Mouse (Mus musculus): ENCODE results near the gene Gse1. TPM values are rescaled to one million over a fixed set of nuclear protein-coding genes. Genes with fewer than 3 reads are reported as not detected.

Gse1 gene
- total RNA-seq, 2 experiments from 2014 or later = 8.4 to 32.7 TPM

DNA sequence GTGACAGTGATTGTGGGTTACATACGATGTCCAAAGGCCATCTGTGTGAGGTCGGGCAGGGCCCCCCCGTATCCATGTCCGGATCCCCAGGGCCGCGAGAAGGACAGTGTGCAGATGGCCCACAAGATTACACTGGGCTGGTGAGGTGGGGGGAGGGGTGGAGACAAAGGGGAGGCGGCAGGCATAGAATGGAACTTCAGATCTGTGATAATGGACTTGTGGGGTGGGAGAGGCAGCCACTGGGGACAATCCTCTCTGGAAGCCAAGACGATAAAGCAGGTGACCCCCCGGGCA, 107.8 kb downstream of the Gse1 start:
- ATAC-seq (replicated peaks; ENCODE audit: poor library complexity, severe bottlenecking) = no peak

- no peak for ATAC-seq (replicated peaks; ENCODE audit: poor library complexity, severe bottlenecking)
These were observed 108.8 kb downstream of the Gse1 start for GRCm38 (mm10) chr8:120336909-120337555.

DNA sequence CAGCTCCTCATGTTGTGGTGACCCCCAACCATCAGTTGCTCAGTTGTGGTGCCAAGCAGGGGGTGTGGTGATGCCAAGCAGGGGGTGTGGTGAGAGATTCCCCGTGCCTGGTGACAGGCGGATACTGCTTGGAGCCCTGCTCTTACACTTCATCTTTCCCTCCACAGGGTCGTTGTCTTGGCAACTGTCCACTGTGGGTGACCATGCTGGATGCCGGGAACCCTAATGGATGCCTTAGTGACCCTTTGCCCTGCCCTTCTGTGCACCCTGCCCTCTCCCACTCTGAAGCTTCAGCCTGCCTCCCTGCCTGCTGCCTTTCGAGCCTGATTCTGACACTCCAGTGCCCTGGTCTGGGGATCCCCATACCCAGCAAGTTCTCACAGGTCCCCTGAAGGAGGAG, 109.4 kb downstream of the Gse1 start:
- no peak for ATAC-seq (replicated peaks; ENCODE audit: poor library complexity, severe bottlenecking)

GRCm38 (mm10) chr8:120338678-120339077, 110.4 kb downstream of the Gse1 start:
- no peak for ATAC-seq (replicated peaks; ENCODE audit: poor library complexity, severe bottlenecking)

DNA sequence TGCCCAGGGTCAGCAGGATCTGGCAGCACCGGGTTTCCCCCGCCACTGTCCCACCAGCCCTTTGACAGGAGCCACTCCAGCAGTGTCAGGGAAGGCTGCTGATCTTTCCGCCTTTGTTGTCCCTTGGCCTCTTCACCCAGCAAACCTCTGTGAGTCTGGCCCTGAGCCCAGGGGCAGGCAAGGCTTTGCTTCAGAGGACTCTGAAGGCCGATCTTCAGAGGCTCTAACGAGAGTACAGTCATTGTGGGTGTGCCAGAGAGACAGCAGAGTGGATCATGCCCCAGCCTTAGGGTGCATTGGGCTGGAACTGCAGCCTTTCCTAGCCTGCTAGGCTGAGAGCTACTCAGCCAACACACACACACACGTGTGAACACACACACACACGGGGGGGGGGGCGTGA, 111.5 kb downstream of the Gse1 start:
- ATAC-seq (replicated peaks; ENCODE audit: poor library complexity, severe bottlenecking) = no peak

DNA sequence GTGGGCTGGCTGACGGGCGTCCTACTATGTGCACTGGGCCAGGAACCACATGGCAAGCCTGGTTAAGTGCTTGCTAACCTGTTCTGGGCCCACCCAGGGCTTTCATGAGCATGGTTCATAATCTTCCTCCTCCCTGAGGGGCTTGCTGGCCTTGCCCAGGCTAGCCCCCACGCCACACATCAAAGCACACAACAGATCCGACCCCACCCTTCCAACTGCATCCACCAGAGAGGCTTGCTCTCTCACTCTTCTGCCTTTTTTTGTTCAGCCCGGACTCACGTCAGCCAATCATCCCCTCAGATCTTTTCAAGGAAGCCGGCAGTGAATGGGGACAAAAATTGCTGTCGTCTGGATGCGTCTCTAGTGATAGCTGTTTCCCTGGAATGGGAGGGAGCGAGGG, 112.9 kb downstream of the Gse1 start:
- no peak for ATAC-seq (replicated peaks; ENCODE audit: poor library complexity, severe bottlenecking)

- no peak; the same call in 1 of the 2 replicates for ATAC-seq (replicated peaks; ENCODE audit: poor library complexity, severe bottlenecking)
These were observed 114.7 kb downstream of the Gse1 start for GRCm38 (mm10) chr8:120342847-120343548.

- ATAC-seq (replicated peaks; ENCODE audit: poor library complexity, severe bottlenecking) = no peak
These were observed 115.3 kb downstream of the Gse1 start for GRCm38 (mm10) chr8:120343582-120343981.

DNA sequence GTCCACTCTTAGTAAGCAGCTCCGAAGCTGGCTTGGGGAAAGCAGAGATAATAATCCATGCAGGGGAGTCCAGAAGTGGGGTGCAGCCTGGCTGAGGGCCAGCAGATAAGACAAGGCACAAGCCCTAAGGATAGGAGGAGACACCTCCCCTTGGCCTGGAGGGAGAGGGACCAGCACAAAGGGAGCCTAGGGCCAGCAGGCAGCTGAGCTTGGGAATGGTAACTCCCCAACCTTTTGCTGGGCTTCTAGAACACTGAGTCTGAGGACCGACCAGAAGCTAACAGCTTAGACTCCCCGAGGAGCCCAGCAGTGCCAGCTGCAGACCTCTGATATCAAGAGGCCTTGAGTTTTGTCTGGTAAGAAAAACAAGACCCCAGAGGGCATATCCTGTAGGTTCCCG, 115.9 kb downstream of the Gse1 start:
- no peak for ATAC-seq (replicated peaks; ENCODE audit: poor library complexity, severe bottlenecking)

- 0 out of 2 replicates have a peak, but pooled peaks have one; percentile 8 for ATAC-seq (replicated peaks; ENCODE audit: poor library complexity, severe bottlenecking)
These were observed 116.3 kb downstream of the Gse1 start for GRCm38 (mm10) chr8:120344583-120344982.

DNA sequence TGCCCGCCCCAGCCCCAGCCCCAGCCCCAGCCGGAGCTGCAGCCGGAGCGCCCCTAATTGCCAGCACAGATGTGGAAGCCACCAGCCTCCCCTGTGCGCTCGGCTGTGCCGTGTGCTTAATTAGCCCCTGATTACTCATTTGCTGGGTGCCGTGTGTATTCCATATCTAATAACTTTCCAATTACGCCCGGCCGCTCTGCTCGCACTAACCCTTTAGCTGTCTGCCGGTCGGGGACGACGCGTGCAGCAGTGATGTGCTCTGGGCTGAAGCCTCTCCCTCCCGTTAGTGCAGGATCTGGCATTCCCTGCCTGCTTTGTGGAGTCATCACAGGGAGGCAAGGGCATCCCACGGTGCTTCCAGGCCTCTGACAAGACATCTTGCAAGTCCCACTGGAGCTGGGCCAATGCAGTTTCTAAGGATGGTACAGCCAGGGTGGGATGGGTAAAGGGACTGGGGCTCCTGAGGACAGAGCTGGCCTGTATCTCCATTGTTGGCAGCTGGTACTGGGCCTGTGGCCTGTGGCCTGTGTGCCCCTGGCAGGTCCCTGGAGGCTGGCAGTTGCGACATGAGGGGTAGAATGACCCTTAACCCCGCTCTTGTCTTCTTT, 119.6 kb downstream of the Gse1 start:
- no peak for ATAC-seq (replicated peaks; ENCODE audit: poor library complexity, severe bottlenecking)

GRCm38 (mm10) chr8:120348922-120349321, 120.7 kb downstream of the Gse1 start:
- ATAC-seq (replicated peaks; ENCODE audit: poor library complexity, severe bottlenecking) = no peak

DNA sequence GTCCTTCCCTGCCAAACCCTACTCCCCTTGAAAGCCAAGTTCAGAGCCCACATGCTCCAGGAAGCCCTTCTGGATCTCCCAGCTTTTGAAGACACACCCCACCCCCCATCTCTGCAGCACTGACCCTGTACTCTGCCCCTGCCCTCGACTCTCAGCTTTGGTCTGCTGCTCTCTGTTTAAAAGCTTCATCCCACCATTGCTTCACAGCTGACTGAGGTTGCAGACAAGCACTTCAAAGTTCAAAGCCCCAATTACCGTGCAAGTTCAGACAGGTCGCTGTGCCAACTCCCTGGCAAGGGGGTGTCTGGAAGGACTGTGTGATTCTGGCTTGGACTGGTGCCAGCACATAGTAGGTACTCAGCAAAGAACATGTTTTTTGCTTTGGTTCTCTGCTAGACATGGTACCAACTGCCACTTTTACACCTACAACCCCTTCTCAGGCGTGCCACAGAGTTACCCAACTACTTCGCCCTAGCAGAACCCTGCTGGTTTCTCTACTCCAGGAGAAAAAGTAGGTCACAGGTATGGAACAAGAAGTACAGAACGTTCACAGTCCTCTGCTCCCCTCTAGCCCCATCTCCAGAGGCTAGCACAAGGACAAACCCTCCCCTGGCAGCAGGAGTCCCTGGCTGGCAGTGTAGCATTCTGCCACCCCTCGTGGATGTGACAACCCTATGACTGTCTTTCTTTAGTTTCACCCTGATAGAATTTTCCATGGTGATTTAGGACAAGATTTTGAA, 123.2 kb downstream of the Gse1 start:
- ATAC-seq (replicated peaks; ENCODE audit: poor library complexity, severe bottlenecking) = no peak

GRCm38 (mm10) chr8:120352096-120352495, 123.8 kb downstream of the Gse1 start:
- no peak for ATAC-seq (replicated peaks; ENCODE audit: poor library complexity, severe bottlenecking)

GRCm38 (mm10) chr8:120356067-120356466, 127.8 kb downstream of the Gse1 start:
- ATAC-seq (replicated peaks; ENCODE audit: poor library complexity, severe bottlenecking) = no peak

GRCm38 (mm10) chr8:120357504-120357903, 129.2 kb downstream of the Gse1 start:
- no peak for ATAC-seq (replicated peaks; ENCODE audit: poor library complexity, severe bottlenecking)

DNA sequence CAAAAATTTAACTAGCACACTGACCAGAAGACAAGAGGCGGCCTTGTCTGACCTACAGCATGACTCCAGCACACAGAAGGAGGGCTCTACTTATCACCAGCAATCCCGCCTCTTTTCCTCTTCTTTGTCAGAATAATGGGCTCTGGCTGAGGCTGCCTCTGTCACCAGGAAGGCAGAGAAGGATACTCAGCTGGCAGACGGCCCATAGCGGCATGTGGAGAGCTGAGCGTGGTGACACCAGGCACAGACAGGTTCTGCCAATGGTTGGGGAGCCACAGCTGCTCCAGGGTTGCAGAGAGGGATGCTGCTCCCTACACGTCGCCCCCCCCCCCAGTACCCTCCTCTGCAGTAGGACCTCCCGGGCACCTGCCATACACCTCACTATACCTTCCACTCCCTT, 133.0 kb downstream of the Gse1 start:
- no peak for ATAC-seq (replicated peaks; ENCODE audit: poor library complexity, severe bottlenecking)

GRCm38 (mm10) chr8:120363552-120364071, 135.4 kb downstream of the Gse1 start:
- peak; percentile 56 for ATAC-seq (replicated peaks; ENCODE audit: poor library complexity, severe bottlenecking)

DNA sequence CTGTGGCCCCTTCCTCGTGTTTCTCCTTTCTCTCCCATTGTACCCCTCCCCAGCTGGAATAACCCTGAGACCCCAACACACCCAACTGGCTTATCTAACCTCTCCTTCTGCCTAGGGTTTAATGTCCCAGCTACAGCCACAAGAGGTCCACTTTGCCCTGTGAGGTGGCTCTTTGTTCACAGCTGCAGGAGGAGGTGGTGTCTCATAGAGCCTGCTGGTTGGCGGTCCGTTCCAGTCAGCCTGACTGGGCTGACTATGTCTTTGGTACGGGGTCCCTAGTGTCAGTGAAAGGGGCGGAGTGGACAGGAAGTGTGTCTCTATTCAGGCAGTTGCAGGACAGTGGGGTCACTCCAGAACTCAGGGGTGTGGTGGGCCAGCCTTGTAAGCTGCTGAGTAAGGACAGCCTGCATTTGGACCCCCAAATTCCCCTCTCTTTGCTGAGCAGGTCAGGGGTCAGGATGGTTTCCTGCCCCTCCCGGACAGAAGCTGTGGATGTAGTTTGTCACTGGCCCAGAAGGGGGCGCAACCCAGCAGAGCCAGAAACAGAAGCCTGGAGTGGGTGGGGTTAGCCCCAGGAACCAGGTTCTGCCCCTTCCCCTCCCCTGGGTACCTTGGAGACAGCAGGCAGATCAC, 136.0 kb downstream of the Gse1 start:
- peak; percentile 18 for ATAC-seq (replicated peaks; ENCODE audit: poor library complexity, severe bottlenecking)

GRCm38 (mm10) chr8:120366840-120367239, 138.6 kb downstream of the Gse1 start:
- ATAC-seq (replicated peaks; ENCODE audit: poor library complexity, severe bottlenecking) = no peak
